Mouse (Mus musculus) ES-Bruce4 (cell line): ENCODE results near the gene Rarres2.

ENCODE experiments used
- CTCF ChIP-seq: IDR thresholded peaks from one replicate; pipeline ENCODE4 v1.8.1; 2011; ENCODE audit warnings: low read depth, low read length
- EP300 ChIP-seq: IDR thresholded peaks from 2 replicates; pipeline ENCODE4 v1.6.1; 2011; ENCODE audit warnings: low read depth, low read length; ENCODE audit not compliant: insufficient read depth
- POLR2A ChIP-seq: IDR thresholded peaks from one replicate; pipeline ENCODE4 v1.8.1; 2011; ENCODE audit warnings: low read length; ENCODE audit not compliant: insufficient read depth

GRCm38 (mm10) chr6:48579215-48579648 lies 6.6 kb upstream of the Rarres2 start:
- no peak for TF ChIP-seq CTCF
- TF ChIP-seq POLR2A = no peak
- TF ChIP-seq EP300 = no peak
